Comparison of ENCODE assay signal across 7 mouse cellular contexts in genomic region chr6:53958321-53958720, GRCm38 (mm10). TPM values are rescaled to one million over a fixed set of nuclear protein-coding genes. Genes with fewer than 3 reads are reported as not detected.
DNase-seq lines count a peak whose midpoint lies in the region; ATAC-seq lines count a peak whose summit lies in the region.

No protein-coding gene starts in this region.

- no peak for ATAC-seq in limb, embryonic 11.5 days (ENCODE audit: insufficient number of reproducible peaks, low FRiP score, low TSS enrichment, low read depth)
- ATAC-seq in midbrain, embryonic 16.5 days: peak; percentile 40; the same call in 1 of the 2 replicates

- DNase-seq in adrenal gland, postnatal 25 days: peak; percentile 84
- DNase-seq in embryo, embryonic 9.5 days (ENCODE audit: extremely low spot score): peak; percentile 85
- peak; percentile 95 for DNase-seq in heart, adult 11 months
- peak; percentile 75 for DNase-seq in kidney, adult 18-20 months
- DNase-seq in limb, embryonic 11.5 days (ENCODE audit: low spot score): peak; percentile 92
- DNase-seq in splenic B cell, adult 2 months (ENCODE audit: low read depth, low spot score): peak; percentile 62

- peak overlapping the region; percentile 26; the same call in 1 of the 2 replicates for H3K4me2 ChIP-seq in limb, embryonic 11.5 days (ENCODE audit: low read depth, severe bottlenecking)
- H3K4me2 ChIP-seq in midbrain, embryonic 16.5 days (ENCODE audit: low read length): no peak overlapping the region; the same call in 1 of the 2 replicates

- no peak overlapping the region for H3K9ac ChIP-seq in limb, embryonic 11.5 days (ENCODE audit: low read length)
- no peak overlapping the region for H3K9ac ChIP-seq in midbrain, embryonic 16.5 days (ENCODE audit: low read depth, low read length)

- H3K4me1 ChIP-seq in limb, embryonic 11.5 days (ENCODE audit: control insufficient read depth, insufficient read depth, low read length): peaks cover 4% of the 10 kb centered on the region
- H3K4me1 ChIP-seq in midbrain, embryonic 16.5 days (ENCODE audit: control insufficient read depth, insufficient read depth, low read length): no peaks in the 10 kb centered on the region

- H3K27ac ChIP-seq in limb, embryonic 11.5 days (replicated peaks; ENCODE audit: low read depth, low read length): no peak overlapping the region
- H3K27ac ChIP-seq in midbrain, embryonic 16.5 days (ENCODE audit: low read length): no peak overlapping the region

- no peaks in the 10 kb centered on the region for H3K9me3 ChIP-seq in limb, embryonic 11.5 days (ENCODE audit: control insufficient read depth, low read length)
- no peaks in the 10 kb centered on the region for H3K9me3 ChIP-seq in midbrain, embryonic 16.5 days (replicated peaks; ENCODE audit: control insufficient read depth, low read length, poor library complexity, severe bottlenecking)

- no peaks in the 10 kb centered on the region for H3K27me3 ChIP-seq in limb, embryonic 11.5 days (ENCODE audit: control insufficient read depth, insufficient read depth, low read length)
- no peaks in the 10 kb centered on the region for H3K27me3 ChIP-seq in midbrain, embryonic 16.5 days (ENCODE audit: control insufficient read depth, insufficient read depth, low read depth, low read length)
- no peaks in the 10 kb centered on the region for H3K27me3 ChIP-seq in splenic B cell, adult 2 months (ENCODE audit: control insufficient read depth, insufficient read depth, low read length, poor library complexity, severe bottlenecking)

- H3K36me3 ChIP-seq in limb, embryonic 11.5 days (ENCODE audit: control insufficient read depth, insufficient read depth, low read length): no peaks in the 10 kb centered on the region
- H3K36me3 ChIP-seq in midbrain, embryonic 16.5 days (ENCODE audit: control insufficient read depth, insufficient read depth, low read length): no peaks in the 10 kb centered on the region
- H3K36me3 ChIP-seq in splenic B cell, adult 2 months (ENCODE audit: control insufficient read depth, insufficient read depth, low read length, poor library complexity, severe bottlenecking): no peaks in the 10 kb centered on the region

- no peak overlapping the region for H3K4me3 ChIP-seq in limb, embryonic 11.5 days (ENCODE audit: low read depth, low read length)
- H3K4me3 ChIP-seq in midbrain, embryonic 16.5 days (ENCODE audit: low read depth, low read length): no peak overlapping the region

- WGBS in limb, embryonic 11.5 days: 9% methylated on average over 7 of the region's 7 CpGs
- WGBS in midbrain, embryonic 16.5 days: 15% methylated on average over 7 of the region's 7 CpGs

RNA-seq across cellular contexts. Expression of gene Cpvl, which starts 20.1 kb away (rescaled TPM):
- not detected in 2 replicates for total RNA-seq in adrenal gland, postnatal 25 days (2021)
- 0.25 and 0.28 TPM in 2 replicates for polyA plus RNA-seq in limb, embryonic 11.5 days (2014; fragmentation: Nextera tagmentation; extraction: Ambion mirVana)
- polyA plus RNA-seq in midbrain, embryonic 16.5 days (2015; fragmentation: Nextera tagmentation; extraction: Ambion mirVana): not detected in 2 replicates
